Mouse (Mus musculus) ovary, postnatal 14 days (tissue): ENCODE results near the gene Wnt1.

Experiments used
- DNase-seq: peaks from one replicate; pipeline ENCODE4 v3.0.0; 2022; ENCODE audit warnings: low spot score

Wnt1 gene

DNA sequence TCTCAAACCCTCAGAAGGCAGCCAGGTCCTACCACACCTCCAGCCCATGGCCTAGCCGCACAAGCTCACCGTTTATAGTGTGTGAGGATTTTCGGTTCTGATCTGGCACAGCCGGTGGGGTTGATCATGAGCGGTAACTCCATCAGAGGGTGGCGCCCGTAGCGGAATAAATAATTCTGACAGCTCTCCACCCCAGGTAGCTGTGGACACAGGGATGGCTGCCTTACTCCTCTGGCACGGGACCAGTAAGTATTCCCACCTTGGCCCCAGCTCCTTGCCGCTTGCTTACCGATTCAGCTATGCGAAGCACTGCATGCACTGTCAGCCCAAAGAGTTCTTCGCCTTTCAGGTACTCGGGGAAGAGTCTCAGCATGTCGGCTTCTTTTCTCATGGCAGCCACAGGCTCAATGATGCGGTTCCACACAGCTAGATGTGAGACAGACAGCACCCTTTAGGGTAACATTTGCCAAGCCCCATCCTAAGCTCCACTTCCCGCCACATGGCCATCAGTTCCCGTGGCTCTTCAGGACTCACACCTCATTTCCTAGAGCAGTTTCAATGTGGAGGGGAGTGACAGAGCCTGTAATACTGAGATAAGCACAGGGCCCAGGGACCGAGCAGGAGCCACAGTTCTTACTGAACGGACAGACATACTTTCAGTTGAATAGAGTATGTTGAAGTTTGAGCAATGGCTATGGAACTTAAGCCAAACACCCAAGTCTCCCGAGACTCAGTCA lies 47.5 kb downstream of the Wnt1 start:
- DNase-seq, result no peak

DNA sequence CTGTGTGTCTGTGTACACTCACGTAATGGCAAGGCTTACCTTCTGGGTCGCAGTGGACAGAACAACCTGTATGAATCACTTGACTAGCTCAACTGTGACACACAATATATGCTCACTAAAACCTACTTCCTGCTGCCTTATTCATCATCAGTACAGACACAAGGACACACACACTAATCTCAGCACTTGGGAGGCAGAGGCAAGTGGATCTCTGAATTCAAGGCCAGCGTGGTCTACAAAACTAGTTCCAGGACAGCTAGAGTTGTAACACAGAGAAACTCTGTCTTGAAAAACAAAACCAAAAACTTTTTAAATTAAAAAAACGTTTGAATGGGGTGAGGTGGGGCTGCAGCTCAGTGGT lies 48.1 kb downstream of the Wnt1 start:
- no peak for DNase-seq

DNA sequence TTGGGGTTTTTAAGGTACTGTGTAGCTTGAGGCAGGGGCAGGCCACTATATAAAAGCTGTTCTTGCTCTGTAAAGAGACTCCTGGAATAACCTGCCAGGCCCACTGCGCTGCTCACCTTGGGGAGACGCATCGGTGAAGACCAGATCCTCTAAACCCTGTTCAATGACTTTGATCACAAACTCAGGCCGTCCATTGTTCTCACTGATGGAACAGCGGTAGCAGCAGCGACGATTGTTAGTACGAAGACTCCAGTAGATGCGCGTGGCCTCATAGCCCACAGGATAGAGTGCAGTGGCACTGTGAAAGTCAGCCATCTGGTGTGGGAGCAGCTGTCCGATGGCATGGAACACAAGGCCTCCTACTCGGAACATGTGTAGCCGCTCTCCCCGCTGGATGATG lies 49.5 kb downstream of the Wnt1 start:
- no peak for DNase-seq

DNA sequence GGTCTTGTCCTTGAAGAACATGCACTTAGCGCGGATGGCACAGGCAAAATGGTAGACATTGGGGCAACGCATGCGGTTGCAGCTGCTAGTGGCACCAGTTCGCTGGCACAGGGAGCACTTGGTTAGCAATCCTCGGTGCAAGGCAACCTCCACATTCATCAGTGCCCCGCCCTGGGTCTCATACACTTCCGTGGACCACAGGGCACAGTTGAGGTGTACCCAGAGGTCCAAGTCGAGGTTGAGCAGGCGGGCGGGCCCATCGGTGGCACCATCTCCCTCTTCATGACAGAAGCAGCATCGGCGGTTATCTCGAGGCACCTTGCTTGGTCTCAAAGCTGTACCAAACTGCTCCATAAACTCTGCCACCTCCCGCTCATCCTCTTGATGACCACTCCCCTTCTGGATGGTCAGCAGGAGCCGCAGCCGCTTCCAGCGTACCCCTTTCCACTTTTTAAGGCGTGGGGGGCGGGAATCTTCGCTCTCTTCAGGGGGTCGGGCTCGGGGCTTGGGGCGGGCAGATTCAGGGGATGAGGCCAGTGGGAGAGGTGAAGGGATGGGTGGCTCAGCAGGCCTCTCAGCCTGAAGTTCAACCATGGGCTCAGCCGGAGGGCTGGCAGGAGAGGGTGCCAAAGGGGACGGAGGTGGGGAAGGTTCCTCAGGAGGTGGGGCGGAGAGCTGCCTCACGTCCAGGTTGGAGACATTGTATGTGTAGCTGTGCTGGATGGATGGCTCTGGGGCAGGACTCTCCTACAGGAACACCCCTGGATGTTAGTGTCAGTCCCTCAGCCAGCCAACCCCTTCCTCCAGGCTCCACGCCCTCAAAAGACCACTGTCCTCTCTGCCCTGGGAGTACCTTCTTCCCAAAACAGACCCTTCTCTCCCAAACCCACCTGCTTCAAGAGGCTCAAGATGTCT lies 50.3 kb downstream of the Wnt1 start:
- DNase-seq, result no peak
